Mouse (Mus musculus) kidney, adult 2 months (tissue): ENCODE measurements around the gene Dctn2.

Experiments used
- CTCF ChIP-seq: fragments of 200-500 bp; conservative IDR thresholded peaks from 2 replicates; pipeline ENCODE4 v1.5.1; 2011; ENCODE audit warnings: low read depth, mild to moderate bottlenecking, control low read depth, low read length, moderate library complexity, mixed read lengths; ENCODE audit not compliant: insufficient read depth, insufficient read length
- POLR2A ChIP-seq: fragments of 200-500 bp; IDR thresholded peaks from one replicate; pipeline ENCODE4 v1.6.1; 2011; ENCODE audit warnings: low read depth, low read length, control low read depth

- TF ChIP-seq CTCF = no peak
- TF ChIP-seq POLR2A = no peak
These were observed 64.0 kb downstream of the Dctn2 start for GRCm38 (mm10) chr10:127330212-127330611.
